Mouse (Mus musculus) megakaryocyte progenitor cell, adult 5-6 weeks (primary cell): ENCODE results near the gene Efcab2. TPM values are rescaled to one million over a fixed set of nuclear protein-coding genes. Genes with fewer than 3 reads are reported as not detected.

Experiments used
- ATAC-seq: replicated peaks from 2 replicates; pipeline ENCODE4 v1.8.0; 2016; ENCODE audit warnings: mild to moderate bottlenecking, moderate TSS enrichment, inconsistent platforms; ENCODE audit not compliant: poor library complexity
- total RNA-seq, 2 experiments: library from RNA; stranded (forward) in 1 of 2; stranded (reverse) in 1 of 2; fragments of 157-497, 149-512 nt in 1 of 2; fragments of 200-1000 nt in 1 of 2; gene quantifications; 2 replicates each; pipeline versions ENCODE4 v1.2.3 to v1.2.4; 2015 to 2017

The Efcab2 gene
- total RNA-seq, 2 experiments from 2014 or later: 1.7 to 3.8 TPM

DNA sequence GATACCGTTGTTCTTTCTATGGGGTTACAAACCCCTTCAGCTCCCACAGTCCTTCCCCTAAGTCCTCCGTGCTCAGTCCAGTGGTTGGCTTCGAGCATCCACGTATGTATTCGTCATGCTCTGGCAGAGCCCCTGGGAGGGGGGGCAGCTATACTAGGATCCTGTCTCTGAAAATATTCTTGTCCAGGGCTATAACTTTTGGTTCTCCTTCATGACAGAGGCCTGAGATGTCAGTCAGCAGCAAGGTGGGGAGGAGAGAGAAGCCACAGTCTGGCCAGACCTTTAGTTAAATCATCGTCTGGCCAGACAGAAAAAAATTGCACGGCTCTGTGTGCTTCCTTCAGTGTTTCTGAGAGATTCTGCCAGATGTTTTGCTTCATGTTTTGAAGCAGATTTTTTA, 5.2 kb upstream of the Efcab2 start:
- ATAC-seq: no peak

DNA sequence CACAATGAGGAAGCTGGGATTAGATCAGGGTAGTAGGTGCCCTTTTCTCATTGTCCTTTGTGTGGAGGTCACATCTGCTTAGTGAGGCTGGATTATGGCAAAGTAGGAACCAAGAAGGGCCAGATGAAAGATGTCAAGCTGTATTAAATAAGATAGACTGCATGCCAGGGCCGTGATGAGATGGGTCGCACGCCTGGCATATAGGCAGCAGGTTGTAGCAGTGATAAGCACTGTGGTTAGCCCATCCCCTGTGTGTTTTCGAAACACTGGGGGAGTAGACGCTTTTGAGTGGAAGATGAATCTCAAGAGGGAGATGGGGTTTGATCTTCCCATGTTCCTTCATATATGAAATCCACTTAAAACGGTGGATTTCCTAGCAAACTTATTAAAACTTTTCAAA, 3.9 kb upstream of the Efcab2 start:
- peak; percentile 58 for ATAC-seq

DNA sequence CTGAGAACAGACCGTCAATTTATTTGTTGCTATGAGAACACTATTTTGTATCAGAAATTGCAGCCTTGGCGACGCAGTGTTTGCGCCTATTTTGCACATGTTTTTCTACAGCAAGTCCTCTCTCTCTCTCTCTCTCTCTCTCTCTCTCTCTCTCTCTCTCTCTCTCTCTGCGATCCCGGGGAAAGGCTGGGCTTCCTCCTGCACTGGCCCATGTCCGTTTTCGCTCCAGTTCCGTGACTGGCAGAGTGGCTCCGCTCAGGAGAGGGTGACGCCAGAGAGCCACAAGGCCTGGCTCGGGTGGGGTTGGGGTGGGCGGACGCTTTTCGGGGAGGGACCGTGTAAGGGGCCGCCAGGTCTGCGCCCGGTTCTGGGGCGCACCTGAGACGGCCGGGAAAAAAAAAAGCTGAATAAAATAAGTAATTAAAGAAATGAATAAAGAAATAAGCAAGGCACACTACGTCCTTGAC, 407 bp upstream of the Efcab2 start:
- peak; percentile 61 for ATAC-seq

DNA sequence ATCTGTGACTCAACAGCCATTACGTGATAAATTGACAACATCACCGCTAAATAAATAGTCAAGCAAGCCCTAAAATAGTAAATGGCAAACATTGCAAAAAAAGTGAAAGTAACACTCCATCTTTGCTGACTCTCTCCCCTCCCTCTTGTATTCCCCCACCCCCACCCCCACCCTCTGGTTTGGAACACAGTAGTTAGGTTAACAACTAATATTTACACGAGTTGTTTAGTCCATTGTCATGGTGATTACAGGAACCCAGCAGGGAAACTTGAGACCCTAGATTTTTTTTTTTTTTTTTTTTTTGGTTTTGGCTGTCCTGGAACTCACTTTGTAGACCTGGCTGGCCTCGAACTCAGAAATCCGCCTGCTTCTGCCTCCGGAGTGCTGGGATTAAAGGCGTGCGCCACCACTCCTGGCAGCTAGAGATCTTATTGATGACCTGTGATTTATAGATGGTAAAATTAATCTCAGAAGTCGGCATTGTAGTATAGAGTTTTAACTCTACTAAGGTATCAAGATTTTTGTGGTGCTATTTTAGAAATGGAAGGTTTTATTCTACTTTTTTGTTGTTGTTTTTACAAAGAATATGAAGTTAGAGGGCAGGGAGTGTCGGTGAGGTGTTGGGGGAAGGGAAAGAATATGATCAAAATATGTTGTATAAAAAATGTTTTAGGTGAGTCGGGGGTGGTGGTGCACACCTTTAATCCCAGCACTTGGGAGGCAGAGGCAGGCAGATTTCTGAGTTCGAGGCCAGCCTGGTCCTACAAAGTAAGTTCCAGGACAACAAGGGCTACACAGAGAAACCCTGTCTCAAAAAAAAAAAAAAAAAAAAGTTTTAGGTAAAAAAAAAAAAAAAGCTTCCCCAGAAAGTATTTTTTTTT, 1.1 kb downstream of the Efcab2 start:
- ATAC-seq: no peak

DNA sequence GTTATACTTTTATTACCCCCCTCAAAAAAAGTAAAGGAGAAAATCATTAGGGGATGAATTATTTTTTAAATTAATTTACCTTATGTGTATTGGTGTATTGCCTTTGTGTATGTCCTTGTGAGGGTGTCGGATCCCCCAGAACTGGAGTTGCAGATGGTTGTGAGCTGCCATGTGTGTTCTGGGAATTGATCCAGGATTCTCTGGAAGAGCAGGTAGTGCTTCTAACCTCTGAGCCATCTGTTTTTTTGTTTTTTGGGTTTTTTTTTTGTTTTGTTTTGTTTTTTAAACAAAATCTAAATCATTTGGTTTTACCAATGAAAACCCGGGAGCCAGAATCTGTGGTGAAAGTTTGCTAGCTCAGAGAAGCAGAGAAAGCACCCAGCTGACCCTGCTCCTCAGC, 1.8 kb downstream of the Efcab2 start:
- ATAC-seq: no peak

DNA sequence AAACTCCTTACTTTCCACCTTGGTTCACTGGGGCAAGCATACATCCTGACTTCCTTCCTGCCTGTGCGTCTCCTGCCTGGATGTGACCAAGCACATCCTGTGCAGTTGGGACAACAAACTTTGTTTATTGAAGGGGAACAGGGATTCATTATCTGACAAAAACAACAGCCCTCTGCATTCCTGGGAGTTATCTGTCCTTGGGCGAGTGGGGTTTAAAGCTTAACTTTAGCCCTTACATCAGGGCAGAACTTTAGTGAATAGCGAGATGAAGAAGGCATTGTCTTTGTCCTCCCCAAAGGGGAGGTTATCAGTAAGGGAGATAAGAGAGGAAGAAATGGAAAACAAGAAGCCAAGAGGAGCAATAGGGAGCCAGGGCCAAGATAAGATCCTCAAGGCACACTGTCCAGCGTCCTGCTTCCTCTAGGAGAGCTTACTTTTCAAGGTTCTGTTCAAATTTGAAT, 3.0 kb downstream of the Efcab2 start:
- ATAC-seq: no peak

DNA sequence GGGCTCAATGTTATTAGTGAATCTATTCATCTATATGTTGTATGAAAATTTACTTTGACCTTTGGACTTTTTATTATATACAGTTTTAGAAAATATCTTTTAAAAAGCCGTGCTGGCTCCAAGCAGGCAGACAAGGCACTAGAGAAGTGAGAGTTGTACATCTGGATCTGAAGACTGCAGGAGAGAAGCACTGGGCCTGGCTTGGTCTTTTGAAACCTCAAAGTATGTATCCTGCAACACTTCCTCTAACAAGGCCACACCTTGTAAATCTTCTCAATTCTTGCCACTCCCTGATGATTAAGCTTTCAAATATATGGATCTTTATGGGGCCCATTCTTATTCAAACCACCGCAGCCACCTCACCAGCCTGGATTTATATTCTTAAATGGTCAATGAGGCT, 7.5 kb downstream of the Efcab2 start:
- ATAC-seq: 0 out of 2 replicates have a peak, but pooled peaks have one; percentile 26

DNA sequence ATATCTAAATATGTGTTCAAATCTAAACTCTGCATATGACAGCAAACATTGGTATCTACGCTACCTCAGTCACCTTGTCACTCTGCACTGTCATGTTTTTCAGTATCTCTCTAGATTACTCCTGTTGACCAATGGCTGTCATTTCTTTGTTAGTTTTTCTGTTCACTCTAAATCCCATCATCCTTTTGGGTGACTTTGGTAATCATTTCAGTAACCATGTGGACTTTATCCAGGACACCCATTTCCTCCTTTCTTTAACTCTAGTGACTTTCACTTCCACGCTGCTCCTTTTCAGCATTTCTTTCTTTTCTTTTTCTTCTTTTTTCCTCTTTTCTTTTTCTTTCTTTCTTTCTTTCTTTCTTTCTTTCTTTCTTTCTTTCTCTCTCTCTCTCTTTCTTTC, 13.7 kb downstream of the Efcab2 start:
- peak; percentile 46; the same call in 1 of the 2 replicates for ATAC-seq

DNA sequence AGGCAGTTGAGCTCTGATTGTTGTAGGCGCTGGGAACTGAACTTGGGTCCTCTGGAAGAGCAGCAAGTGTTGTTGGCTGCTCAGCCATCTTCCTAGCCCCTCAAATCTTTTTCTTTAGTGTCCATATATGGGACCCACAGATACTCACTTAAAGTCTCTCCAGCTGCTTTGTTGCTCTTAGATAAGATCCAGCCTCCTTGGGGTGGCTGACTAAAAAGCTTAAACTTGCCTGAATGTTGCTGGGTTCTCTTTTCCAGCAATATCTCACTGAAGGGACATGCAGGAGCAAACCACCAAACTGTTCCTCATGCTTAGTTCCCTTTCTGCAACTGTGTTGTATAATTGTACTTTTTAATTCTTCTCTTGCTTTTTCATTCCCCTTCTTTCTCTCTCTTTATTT, 17.8 kb downstream of the Efcab2 start:
- 0 out of 2 replicates have a peak, but pooled peaks have one; percentile 6 for ATAC-seq

DNA sequence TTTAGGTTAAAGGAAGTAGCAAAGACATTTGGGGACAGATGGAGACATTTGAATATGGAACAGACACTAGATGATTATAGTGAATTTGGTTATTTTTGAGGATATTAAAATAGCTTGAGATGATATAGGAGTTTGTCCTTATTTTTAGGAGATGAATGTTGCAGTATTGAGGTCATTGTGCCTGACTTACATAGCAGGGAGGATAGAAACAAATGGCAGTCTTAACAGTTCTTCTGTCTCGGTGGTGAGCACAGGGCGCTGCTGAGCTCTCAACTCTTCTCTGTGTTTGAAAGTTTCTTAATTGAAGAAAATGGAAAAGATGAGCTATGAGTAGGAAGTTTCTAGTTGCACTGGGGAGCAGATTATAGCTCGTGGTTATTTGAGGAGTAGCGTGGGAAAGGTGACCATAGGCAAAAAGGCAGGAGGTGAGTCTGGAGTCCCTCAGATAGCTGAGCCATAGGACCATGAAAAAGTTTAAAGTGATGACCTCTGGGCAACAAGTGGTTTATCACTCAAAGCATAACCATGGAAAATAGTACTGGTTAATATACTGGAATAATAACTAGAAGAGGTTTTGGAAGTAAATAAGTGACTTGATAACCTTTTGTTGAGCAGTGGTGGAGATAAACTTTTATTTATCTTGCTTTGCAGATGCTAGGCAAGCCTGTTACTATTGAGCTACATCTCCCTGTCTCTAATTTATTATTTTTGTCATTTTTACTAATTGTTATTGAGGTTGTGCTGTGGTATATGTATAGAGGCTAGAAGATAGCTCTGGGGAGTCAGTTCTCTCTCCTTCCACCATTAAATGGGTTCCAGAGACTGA, 25.9 kb downstream of the Efcab2 start:
- peak; percentile 60 for ATAC-seq

DNA sequence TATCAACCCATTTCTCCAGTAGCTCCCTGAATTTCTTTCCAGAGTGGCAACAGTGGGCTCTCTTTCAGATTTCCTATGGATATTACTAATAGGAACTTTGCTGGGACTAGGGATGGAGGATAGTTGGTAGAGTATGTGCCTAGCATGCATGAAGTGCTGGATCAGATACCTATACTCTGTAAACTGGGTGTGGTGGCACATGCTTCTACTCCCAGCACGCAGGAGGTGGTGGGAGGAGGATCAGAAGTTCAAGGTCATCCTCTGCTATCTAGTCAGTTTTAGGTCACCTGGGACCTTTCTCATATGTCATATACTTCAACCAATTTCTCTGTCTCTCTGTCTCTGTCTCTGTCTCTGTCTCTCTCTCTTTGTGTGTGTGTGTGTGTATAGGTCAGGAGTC, 27.7 kb downstream of the Efcab2 start:
- ATAC-seq: peak; percentile 58

DNA sequence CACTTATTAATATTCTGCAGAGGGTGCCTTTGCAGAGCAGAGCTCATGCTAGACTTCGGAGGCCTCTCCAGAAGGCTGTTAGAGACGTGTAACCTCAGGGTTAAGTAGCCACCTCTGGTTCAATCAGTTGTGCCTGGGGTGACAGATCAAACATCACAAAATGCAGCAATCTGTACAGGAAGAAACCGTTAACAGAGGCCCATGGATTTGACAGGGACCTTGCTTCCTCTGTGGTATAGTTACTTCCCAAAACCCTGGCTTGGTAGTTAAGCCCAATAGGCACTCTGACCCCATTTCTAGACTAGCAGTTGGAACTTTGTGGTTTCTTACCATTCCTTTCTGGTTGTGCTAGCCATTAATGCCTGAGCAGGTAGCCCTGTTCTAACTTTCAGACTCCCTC, 38.5 kb downstream of the Efcab2 start:
- ATAC-seq: 0 out of 2 replicates have a peak, but pooled peaks have one; percentile 5

DNA sequence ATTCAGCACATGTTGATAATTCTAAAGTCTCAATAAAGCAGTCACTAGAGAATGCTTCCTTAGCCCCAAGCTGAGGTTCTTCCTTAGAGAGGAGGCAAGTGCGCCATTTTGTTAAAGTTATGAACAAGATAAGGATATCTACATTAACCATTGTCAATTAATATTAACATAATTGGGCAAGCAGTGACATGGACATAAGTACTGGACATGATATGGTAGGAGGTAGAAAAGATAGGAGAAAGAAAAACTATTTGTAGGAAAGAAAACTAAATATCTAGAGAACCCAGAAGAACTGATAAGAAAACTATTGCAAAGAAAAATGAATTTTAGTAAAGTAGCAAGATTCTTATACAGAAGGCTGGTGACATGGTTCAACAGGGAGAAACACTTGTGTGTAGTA, 41.2 kb downstream of the Efcab2 start:
- peak; percentile 29 for ATAC-seq

DNA sequence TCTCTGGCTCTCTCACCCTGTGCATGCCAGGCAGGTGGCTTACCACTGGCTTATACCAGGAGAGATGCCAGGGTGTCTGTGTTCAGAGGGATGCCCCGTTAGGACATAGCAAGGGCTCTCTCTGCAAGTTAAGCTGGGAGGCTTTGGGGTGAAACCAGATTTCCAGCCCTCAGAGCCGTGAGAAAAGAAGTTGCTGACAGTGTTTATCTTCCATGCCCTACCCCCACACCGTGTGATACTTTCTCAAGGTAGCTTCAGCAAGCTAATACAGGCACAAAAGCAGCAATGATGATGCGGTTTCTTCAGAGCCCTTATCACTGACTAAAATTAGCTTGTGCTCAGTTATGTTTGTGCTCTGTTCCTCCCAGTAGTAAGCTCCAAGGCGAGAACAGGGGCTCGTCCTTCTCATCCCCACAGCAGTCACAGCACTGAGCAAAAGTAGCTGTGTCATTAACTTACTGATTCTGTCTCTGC, 42.4 kb downstream of the Efcab2 start:
- ATAC-seq: peak; percentile 64

DNA sequence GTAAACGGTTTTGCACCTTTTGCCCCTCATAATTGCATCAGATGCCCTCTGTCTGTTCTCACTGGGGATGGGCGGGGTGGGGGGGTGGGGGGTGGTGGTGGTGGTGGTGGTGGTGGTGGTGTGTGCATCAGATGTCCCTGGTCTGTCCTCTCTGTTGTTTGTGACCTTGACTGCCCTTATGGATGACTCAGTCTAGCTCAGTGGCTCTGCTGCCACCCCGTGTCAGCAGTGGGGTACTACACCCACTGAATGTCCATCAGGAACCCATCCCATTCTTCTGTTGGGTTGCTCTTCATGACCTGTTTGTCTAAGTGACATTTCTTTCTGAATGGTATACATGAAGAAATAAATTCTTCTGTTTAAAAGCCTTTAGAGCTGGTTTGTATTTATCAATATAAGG, 43.3 kb downstream of the Efcab2 start:
- peak; percentile 74 for ATAC-seq

DNA sequence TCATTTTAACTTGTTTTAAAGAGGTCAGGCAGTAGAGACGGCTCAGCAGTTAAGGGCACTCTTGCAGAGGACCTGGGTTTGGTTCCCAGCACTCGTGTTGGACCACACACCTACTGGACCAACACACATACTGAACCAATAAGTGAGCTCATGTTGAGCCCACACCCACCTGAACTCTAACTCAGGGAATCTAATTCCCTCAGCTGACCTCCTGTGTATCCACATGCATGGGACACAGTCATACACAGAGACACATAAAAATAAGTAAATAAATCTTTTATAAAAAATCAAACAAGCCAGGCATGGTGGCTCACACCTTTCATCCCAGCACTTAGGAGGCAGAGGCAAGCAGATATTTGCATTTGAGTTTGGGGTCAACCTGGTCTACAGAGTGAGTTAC, 44.0 kb downstream of the Efcab2 start:
- ATAC-seq: no peak

DNA sequence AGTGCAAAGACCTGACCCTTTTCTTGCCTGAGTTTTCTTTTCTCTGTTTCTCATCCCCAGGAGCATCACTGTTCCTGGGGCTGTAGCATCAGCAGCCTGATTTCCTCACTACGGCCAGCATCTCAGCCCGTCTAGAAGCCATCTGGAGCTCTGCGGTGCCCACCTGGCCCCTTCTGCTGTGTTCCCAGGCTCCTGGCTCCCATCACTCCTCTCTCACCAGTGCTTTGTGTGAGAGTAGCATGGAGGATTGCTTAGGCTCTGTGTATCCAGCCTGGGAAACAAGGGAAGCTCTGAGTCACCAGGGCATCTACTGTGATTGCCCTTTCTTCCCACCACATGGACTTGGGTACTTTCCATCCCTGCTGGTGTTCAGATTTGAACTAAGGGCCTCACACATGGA, 48.2 kb downstream of the Efcab2 start:
- no peak for ATAC-seq

DNA sequence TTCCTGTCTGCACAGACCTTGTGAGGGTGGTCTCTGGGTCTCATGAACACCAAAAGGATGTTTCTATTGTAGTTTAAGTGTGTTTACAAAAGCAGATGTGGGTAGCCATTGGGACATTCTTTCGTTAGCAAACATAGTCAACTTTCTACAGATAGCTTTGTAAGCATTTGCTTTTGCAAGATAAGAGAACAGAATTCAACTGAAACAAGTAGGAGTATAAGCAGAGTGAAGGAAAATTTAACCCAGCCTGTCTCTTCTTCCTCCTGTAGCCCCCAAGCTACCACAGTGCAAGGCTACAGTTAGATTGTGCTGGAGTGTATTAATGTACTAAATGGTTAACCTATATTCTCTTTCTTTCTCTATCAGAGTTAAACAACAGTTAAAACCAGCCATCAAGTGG, 49.2 kb downstream of the Efcab2 start:
- ATAC-seq: peak; percentile 62

DNA sequence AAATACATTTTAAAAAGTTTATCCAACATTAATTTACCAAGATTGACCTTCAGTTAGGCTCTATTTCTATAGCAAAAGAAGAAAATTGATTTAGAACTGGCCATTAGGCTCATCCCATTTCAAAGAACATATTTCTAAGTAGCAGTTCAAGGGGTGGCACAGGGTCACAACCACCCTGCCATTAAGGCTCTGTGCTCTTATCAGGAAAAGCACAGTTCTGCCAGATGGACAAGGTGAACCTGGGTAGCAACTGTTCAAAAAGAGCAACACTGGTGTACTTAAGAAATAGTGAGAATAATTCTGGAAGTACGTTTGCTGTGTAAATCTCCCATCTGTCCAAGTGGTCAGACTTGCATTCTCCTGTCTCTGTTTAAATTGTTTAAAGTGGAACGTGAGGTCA, 52.1 kb downstream of the Efcab2 start:
- ATAC-seq: peak; percentile 42; the same call in 1 of the 2 replicates

DNA sequence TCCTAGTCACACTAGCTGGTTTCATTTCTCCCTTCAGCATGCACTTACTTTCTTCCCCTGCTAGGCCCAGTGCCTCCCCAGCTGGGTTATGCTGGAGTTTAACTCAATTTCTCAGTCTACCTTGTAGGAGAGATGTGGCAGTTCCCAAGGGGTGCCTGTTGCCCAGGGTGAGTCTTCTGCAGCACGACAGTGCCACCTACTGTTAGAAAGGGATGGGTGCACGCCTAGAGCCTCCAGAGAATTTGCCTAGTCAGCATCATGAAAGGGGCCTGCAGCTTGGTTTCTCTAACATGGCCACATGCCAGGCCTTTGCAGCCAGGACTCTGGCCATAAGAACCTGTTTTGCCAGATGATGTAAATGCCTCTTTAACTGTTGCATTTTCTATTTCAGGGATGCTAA, 57.8 kb downstream of the Efcab2 start:
- ATAC-seq: peak; percentile 99

DNA sequence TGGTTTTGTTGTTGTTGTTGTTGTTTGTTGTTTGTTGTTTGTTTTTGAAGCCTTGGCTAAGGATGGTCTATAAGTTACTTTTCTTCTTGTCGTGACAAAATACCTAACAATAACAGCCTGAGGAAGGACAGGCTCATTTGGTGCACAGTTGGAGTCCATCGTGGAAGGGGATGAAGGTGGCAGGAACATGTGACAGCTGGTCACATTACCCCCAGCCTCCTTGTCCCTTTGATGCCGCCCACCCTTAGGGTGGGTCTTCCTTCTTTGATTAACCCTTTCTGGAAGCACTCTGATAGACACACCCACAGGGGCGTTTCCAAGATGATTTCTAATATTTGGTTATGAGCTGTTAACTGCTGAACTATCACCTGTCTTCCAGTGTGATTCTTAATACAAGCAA, 58.3 kb downstream of the Efcab2 start:
- no peak for ATAC-seq
